ENCODE assay signal across 13 mouse cellular contexts in genomic region chr10:17011876-17012275, GRCm38 (mm10).
"Had no signal": no experiment of that assay in that cellular context is flagged by ENCODE, and none has a peak within 500 bp of the region (broad histone marks: within the 10 kb centered on the region; RNA-seq: fewer than 3 reads in every experiment).

No protein-coding gene starts in this region.

- H3K27ac ChIP-seq: kidney, embryonic 15.5 days; limb, embryonic 13.5 days; liver, embryonic 12.5 days; neural tube, embryonic 12.5 days had no signal

- H3K4me1 ChIP-seq: kidney, embryonic 15.5 days; limb, embryonic 13.5 days; liver, embryonic 12.5 days; neural tube, embryonic 12.5 days had no signal

- DNase-seq: kidney, adult 18-20 months; kidney, postnatal 25 days; lung, postnatal 14 days; midbrain, embryonic 14.5 days; right cerebral cortex, postnatal 4 days; spleen, adult 18-20 months; thymus, adult 2 months; thymus, postnatal 25 days had no signal

- H3K4me2 ChIP-seq: kidney, embryonic 15.5 days; limb, embryonic 13.5 days; liver, embryonic 12.5 days; lung, embryonic 14.5 days; neural tube, embryonic 12.5 days had no signal

- H3K27me3 ChIP-seq: kidney, embryonic 15.5 days; limb, embryonic 13.5 days; liver, embryonic 12.5 days; neural tube, embryonic 12.5 days had no signal

- H3K9ac ChIP-seq: kidney, embryonic 15.5 days; limb, embryonic 13.5 days; liver, embryonic 12.5 days; lung, embryonic 14.5 days; neural tube, embryonic 12.5 days had no signal

- ATAC-seq: liver, embryonic 12.5 days had no signal

- H3K9me3 ChIP-seq: kidney, embryonic 15.5 days; limb, embryonic 13.5 days; liver, embryonic 12.5 days; neural tube, embryonic 12.5 days had no signal

- H3K4me3 ChIP-seq: kidney, embryonic 15.5 days; limb, embryonic 13.5 days; liver, embryonic 12.5 days; neural tube, embryonic 12.5 days had no signal

- H3K36me3 ChIP-seq: kidney, embryonic 15.5 days; limb, embryonic 13.5 days; liver, embryonic 12.5 days; neural tube, embryonic 12.5 days had no signal
